Mouse (Mus musculus) left cerebral cortex, adult 8-10 months (tissue): ENCODE results near the gene Lingo2. TPM values are rescaled to one million over a fixed set of nuclear protein-coding genes. Genes with fewer than 3 reads are reported as not detected.

Source experiments
- DNase-seq, 2 experiments: peaks; one replicate each; pipeline ENCODE4 v3.0.0; 2022; ENCODE audit warnings: low spot score in 2 of 2
- total RNA-seq, 4 experiments: library from RNA; stranded (reverse); gene quantifications; 2 replicates each; pipeline ENCODE4 v1.2.4; 2022

The Lingo2 gene
- total RNA-seq = 10 to 100 TPM; 52.6 to 57.3 (median 54.1) TPM

DNA sequence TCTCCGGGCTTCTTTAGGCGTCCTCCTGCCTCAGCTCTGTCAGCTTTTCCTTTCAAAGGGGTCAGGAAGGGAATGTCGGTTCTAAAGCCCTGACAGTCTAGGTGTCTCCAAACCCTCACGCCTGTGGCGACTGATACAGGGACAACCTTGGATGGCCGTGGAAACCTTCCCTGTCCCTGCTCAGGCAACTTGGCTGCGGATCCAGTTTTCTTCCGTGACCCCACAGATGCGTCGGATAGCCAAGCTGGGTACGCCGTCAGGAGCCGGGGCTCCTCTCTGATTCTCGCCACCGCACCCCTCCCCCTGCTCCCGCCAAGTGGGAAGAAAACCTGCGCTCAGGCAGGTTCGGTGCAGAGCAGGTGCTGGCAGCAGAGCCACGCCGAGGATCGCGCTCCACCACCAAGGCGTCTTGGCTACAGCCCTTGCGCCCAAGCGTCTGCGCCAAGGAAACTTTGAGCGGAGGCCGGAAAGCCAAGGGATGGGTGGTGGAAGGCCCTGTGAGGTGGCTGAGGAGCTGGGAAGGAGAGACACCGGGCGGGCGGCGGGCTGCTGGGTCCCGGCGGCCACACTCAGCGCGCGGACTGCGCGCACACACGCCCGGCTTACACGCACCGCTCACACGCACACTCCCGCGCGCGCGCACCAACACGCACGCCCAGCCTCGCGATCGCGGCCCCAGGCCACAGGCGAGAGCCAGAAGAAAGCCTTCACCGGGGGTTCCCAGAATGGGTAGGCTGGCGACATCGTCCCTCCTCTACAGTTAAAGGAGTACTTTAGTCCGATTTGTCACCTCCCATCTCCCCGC is at the start of gene Lingo2:
Gene Lingo2 (minus strand): TSS at position 598 of the 805 bp plus-strand sequence.
- DNase-seq = peak; percentile 40 to 46

DNA sequence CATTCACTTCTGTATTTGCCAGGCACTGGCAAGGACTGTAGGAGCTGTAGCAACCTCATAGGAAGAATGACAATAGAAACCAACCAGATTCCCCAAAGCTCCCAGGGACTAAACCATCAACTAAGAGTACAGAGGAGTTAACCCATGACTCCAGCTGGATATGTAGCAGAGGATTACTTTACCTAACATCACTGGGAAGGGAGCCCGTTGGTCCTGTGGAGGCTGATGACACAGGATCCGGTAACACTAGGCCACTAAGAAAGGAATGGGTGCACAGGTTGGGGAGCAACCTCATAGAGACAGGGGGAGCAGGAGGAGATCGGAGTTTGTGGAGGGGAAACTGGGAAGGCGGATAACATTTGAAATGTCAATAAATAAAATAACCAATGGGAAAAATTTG is 21.8 kb upstream of the Lingo2 start:
- no peak for DNase-seq

DNA sequence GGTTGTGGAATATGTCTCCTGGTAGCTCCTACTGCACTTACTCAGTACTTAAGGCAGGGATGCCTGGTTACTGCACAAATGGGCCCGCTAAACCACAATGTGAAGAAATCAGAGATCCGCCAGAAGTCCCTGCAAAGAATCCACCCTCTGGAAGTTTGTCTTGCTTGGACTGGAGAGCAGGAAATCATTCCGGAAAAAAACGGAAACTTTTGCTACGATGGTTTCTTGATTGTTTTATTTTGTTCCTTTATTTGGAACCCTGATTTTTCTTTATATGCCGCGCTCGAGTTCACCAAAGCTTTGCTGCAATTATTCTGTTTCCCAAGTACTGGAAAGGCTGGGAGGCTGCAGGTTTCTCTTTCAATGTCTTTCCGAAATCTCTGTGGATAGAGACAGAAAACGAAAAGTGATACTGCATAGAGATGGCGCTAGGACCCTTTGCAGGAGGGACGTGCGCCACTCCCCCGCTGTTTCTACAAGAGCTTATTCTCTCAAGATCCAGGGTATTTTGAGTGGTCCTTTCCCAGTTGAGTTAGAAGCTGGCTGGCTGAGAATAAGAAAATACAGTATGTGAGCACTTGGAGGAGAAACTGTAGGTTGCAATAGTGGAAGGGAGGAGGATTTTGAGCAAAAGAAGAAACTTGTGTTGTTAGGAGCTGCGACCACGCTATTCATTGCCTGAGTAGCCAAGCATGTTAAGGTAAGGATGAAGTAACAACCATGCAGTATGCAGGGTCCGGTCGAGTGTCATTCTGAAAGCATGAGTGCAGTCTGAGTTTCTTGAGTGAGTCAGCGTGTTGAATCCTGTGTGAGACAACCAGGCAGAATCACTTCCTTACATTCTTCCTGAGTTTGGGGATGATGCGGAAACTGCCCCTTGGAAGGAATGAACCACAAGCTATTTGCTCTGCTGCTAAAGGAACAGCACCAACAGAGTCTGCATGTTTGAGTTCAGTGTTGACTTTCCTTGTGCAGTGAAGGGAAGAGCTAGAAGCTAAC is 1.2 kb upstream of the Lingo2 start:
- peak; percentile 14 to 29 for DNase-seq

DNA sequence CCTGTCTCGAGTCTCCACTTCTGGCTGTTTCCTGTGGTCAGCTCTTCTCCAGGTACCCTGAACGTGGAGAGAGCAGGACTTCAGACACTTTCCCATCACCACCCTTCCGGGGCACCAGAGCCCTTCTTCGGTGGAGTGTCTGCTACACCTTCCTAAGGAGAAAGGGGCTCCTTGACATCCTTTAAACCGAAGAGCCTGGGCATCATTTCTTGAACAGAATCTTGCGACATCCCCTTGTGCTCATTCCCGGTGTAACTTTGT is 338 bp upstream of the Lingo2 start:
- no peak for DNase-seq

DNA sequence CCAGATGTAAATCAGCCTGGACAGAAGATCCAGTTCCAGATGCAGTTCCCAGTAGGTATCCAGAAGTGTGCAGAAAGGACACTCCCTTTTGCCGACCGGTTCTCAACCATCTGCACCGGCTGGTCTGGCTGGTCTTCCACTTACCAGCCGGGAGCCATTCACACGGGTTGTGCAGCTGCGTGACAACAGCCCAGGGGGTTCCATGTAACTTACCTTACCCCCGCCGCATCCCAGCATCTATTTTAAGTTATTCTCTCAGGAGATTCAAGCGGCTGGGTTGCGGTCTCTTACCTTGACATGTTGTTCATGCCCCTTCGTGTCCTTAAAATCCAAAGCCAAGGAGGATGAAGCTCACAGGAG is 777 bp downstream of the Lingo2 start:
- DNase-seq = peak in 1 of 2 experiments; percentile 22

DNA sequence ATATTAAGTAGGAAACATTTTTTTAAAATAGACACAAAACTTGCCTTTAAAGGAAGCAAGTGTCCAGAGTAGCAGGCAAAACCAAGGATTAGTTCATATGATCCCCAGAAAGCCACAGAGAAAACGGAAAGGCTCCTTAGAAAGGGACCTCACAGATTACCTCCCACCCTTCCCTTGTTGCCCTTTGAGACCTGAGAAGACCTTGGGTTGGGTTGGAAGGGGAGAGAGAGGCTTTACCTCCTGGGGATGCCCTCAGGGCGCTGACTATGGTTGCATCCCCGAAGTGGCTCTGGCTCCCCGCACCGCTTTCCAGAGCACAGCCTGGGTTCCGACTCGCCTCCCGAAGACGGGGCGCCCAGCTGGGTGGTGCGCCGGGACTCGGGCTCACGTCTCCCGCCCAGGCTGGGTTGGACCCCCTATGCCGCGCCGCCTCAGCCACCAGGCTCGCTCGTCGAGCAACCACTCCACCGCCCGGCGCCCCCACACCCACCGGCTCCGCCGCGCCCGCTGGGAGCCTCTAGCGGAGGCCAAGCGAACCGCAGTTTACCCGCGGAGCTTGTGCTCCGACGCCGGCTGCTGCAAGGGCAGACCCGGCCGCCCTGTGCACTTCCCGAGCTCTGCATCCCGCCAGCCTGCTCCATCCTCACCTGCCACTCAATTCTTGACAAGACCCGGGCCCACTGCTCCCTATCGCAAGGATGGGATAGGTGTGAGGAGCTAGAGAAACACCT is 1.4 kb downstream of the Lingo2 start:
- peak; percentile 47 to 65 for DNase-seq

DNA sequence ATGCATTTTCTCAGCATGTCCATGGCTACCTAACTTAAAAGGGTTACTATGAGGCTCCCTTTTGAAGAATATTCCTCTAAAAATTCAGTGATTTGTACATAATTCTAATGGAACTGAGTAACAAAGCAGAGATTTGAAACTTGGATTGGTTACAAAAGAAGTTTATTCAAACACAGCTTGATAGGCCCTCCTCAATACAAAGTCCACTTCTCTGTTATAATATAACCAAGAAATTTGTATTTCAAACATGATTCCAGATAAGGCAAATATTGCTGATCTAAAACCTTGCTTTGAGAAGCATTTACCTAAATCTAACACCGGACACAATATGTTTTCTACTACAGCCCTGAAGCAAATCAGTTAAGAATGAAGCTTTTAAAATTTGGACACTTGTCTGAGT is 60.7 kb downstream of the Lingo2 start:
- no peak for DNase-seq

DNA sequence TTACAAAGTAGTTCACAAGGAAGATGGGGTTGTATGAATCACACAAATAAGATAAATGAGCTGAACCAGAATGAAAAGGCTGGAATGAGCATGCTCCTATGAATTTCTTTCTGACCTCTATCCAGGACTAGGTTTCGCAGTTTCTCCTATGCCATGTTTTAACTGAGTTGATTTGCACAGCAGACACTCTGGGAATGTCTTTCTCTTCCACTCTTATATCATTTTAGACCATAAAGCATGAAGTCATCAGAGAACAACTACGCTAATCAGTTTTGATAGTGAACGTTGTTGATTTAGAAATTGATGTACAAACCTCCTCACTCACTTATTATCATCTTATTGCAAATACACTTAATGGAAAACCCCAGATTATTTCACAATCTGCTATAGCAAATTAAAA is 61.2 kb downstream of the Lingo2 start:
- DNase-seq = no peak

DNA sequence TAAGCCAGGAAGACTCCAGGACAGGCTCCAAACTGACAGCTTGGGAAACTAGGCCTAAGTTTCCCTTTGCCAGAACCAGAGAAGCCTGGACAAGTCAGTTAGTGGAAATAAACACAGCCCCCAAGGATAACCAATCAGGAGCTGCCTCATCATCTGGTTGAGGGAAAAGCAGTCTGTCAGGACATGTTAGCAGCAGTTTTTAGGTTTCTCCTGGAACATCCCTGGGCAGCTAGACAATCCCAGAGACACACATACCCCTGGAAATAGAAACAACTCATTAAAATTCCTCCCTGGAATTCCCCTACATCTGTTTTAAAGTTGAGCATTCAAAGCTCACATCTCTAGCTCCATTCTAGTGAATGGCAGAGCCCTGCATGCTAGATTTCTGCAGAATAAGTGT is 76.8 kb downstream of the Lingo2 start:
- peak in 1 of 2 experiments; percentile 16 for DNase-seq

DNA sequence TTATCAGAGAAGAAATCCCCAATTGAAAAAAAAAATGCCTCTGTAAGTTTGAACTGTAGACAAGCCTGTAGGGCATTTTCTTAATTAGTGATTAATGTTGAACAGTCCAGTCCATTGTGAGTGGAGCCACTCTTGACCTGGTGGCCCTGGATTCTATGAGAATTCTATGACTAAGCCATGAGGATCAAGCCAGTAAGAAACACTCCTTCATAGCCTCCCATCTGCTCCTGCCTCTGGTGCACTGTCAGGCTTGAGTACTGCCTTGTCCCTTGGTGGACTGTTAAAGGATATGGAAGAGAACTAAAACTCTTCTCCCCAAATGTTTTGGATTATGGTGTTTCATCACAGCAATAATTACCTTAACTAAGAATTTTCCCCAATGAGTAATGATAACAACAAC is 126.6 kb downstream of the Lingo2 start:
- no peak for DNase-seq

DNA sequence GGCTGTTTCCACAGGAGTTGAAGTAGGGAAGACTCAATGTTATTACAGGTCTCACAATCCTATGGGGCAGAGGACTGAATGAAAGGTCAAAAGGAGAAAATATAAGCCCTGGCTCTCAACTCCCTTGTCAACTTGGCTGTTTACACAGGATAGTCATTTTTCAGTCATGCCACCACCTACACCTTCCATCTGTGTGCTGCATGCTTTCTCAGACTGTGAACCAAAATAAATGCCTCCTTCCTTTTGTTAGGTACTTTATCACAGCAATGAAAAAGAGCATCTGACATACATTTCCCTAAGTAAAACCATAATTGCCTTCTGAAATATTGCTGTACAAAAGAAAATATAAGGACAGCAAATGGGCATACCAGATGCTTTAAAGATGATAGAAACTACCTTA is 129.6 kb downstream of the Lingo2 start:
- peak in 1 of 2 experiments; percentile 46 for DNase-seq

DNA sequence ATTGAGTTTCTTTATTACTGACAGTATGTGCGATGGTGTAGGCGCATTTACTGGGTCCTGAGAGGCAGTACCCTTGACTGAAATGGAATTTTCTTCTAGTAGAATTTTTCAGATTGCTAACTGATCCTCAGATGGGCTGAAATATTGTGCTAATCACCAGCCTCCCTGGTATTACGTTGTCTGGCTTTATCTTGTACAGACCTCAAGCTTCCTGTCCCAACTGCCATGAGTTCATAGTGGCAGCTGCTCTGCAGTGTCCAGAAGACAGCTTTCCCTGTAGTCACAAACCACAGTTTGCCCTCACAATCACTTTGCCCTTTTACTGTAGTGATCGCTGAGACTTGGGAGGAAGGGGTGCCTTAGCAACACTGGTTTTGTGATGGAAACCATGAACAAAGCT is 176.5 kb downstream of the Lingo2 start:
- no peak for DNase-seq

DNA sequence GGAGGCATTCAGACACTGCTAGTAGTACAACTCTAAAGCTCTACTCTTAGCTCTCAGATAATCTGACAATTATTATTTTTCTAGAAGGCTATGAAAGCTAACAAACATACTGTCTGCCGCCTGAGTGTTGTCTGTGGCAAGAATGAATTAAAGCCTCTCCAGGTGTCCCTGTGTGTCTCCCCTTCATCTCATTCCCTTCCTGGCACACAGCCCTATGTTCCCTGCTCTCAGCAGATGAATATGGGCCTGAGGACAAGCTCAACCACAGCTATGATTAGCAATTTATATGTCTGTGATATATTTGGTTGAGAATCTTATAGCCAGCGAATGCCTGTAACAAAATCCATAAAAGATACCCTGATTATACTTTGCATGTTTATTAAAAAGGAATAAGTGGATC is 220.9 kb downstream of the Lingo2 start:
- no peak for DNase-seq

DNA sequence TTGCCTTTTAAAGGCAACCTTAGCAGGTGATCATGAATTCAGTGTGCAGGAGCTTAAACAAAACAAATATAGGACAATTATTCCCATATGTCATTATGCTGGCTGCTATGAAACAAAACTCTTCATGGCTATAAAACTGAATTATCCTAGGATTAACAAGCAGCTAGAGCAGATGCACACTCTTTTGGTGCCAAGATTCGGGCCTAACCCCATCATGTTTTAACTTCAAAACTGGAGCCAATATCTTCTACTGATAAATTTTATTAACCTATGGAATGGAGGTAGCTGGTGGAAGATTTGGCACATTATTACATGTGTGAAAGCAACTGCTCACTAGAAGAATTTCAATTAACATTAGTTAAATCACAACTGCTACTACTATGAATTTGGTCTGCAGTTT is 235.1 kb downstream of the Lingo2 start:
- no peak for DNase-seq

DNA sequence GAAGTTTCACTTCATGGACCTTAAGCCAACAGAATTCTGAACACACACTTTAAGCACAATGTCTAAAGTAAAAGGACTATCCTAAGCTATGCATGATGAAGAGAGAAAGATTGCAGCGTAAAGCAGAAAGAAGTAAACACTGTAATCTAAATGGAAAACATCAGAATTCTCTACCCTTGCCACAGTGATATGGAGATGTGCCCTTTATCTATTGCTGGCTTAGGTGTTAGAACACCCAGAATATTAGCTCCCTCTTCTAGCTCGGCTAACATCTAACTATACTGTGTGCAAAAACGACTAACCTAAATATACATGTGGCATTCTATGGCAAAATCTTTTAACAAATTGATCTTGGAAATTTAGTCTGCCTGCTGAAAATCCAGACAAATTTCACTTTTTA is 252.7 kb downstream of the Lingo2 start:
- no peak for DNase-seq

DNA sequence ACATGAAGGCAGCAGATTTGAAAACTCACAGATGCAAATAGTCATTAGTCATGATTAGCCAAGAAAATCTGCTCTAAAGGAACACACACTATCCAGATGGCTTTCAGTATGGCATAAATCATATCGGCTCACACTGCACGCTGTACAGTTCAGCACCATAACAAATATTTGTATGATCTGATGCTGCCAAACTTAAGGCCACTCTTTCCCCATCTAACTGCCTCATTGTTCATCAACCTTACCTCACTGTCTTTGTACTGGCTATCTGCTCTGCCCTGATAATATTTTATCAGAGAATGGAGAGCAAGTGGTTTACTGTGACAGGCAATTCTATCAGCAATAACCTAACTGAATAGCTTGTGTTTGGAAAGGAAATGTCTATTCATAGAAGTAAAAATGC is 254.7 kb downstream of the Lingo2 start:
- no peak for DNase-seq

DNA sequence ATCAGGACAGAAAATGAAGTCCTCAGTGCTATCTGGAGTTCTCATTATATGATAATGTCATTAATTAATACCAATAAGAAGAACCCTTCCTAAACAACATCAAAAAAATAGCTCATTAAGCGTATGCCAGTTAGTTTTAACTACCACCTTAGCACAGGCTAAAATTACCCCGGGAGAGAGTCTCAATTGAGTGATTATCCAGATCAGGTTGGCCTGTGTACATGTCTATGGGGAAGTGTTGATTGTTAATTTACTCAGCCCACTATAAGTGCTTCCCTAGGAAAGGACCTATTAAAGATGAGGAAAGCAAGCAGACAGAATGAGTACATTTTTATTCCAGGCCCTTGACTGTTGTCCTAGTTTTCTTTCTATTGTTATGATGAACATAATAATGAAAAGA is 291.6 kb downstream of the Lingo2 start:
- no peak for DNase-seq

DNA sequence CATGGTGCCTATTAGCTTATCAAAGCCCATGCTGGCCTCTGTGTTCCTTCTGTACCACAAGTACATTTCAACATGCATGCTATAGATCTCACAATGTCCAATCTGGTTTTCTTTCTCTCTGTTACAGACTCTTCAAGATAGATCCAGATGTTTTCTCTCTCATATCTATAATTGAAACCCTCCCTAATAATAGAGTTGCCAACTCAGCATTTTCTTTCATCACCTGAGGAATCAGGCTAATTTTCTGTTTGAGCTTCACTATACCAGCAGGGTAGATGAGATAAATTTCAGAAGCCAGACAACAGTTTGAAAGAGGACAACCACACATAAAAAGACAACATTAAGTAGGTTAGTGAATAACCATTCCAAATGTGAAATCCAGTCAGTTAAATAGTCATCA is 303.8 kb downstream of the Lingo2 start:
- DNase-seq = no peak

DNA sequence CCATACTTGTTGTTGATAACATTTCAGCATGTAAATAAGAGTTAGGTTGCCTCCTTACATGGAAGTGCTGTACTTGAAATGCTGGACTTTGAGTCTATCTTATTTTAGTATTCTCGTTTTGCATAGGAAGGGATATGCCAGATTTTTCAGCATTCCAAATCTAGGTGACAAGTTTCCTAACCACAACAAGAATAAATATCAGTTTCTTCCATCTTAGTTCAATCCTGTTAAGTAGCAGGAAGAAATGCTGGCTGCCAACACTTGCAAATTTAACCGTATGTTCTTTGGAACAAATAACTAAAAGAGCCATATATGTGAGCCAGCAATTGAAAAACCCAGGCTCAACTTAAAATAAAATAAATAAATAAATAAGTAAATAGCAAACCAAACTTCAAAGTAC is 315.9 kb downstream of the Lingo2 start:
- DNase-seq = no peak

DNA sequence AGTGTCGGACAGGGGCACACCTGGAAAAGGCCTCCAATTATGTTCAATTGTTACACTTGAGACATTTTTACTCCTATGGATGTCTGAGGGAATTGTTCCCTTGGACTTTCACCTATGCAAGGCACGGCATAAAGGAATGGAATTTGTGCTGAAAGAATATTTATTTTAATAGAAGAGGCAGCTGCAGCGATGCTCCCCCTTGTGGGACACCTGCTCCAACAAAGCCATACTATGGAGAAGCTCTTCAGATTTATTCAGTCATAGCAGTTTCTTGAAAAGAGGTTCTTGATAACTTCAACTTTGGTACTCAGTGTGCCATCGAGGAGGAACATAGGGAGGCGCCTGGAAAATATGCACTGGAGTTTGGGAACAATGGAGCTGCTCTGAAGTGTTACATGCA is 374.7 kb downstream of the Lingo2 start:
- no peak for DNase-seq

DNA sequence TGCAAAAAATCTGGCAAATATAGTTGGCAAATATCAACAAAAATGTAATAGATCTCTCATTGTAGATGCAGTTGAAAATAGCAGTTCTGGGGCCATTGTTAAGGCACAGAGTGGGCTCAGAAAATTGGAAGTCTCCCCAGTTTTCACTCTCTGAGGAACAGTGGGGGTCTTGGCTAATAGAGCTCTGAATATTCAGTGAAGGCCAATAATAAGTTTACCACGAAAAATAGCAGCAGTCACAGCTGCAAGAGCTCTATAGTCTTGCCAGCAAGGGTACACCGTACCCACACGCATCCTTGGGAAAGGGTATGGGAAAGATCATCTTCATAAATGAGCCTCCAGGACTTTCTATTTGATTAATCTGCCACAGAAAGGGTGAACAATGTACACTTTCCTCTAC is 375.3 kb downstream of the Lingo2 start:
- no peak for DNase-seq

DNA sequence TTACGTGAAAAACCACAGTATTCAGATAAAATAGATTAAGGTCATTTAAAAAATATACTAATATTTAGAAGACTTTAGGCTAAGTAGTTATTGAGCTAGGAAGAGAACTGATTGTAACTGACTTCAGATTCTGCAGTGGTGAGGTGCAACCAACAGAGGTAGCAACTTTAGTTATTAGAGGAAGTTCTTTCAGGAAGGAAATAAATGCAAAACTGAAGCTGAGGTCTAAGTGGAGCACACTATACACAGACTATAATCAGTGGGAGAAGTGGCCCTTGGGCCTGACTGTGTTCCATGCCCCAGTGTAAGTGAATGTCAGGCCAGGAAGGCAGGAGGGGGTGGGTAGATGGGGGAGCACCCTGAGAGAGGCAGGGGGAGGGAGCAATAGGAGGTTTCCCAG is 385.0 kb downstream of the Lingo2 start:
- DNase-seq = no peak
